Mouse (Mus musculus): Measurements from ENCODE around the gene Dcaf8. TPM values are rescaled to one million over a fixed set of nuclear protein-coding genes. Genes with fewer than 3 reads are reported as not detected.
A peak's percentile ranks its signal among the peaks of the same experiment; 100 is the strongest.
"Not testable (repeated sequence)": the region's sequence is repeated elsewhere in the genome, so short reads cannot be mapped to it uniquely, and the experiment has no call there.

Dcaf8 gene
- polyA plus RNA-seq, 1 experiment from 2014 or later = 124 TPM

- Histone ChIP-seq H3K9me3 (replicated peaks) (no peaks in the 10 kb centered on the region), H3K27ac (replicated peaks) (peak overlapping the region; percentile 88), H3K4me1 (peaks cover 82% of the 10 kb centered on the region), H3K4me3 (peak overlapping the region; percentile 41), H3K36me3 (no peaks in the 10 kb centered on the region), H3K27me3 (ENCODE audit: low read depth, poor library complexity, severe bottlenecking) (no peaks in the 10 kb centered on the region; the same call in none of the 2 replicates)
- 0% methylated on average over 5 of the region's 5 CpGs for WGBS
- peak; percentile 94 for DNase-seq (ENCODE audit: low spot score)
Measured at GRCm38 (mm10) chr1:172217148-172217547, 69.3 kb downstream of the Dcaf8 start.

- peak overlapping the region; percentile 73 for H3K27ac ChIP-seq (replicated peaks)
- H3K9me3 ChIP-seq (replicated peaks) = no peaks in the 10 kb centered on the region
- H3K27me3 ChIP-seq (ENCODE audit: low read depth, poor library complexity, severe bottlenecking) = no peaks in the 10 kb centered on the region; the same call in none of the 2 replicates
- H3K36me3 ChIP-seq = no peaks in the 10 kb centered on the region
- peaks cover 75% of the 10 kb centered on the region for H3K4me1 ChIP-seq
- no peak overlapping the region for H3K4me3 ChIP-seq
- 57% methylated on average over 15 of the region's 15 CpGs for WGBS
- no peak for DNase-seq (ENCODE audit: low spot score)
Measured at GRCm38 (mm10) chr1:172218164-172218910, 70.5 kb downstream of the Dcaf8 start.

- Histone ChIP-seq H3K4me3 (no peak within 1 kb of the TSS), H3K9me3 (replicated peaks) (no peaks in the 10 kb centered on the region), H3K27ac (replicated peaks) (peak within 1 kb of the TSS; percentile 73), H3K4me1 (peaks cover 61% of the 10 kb centered on the region), H3K36me3 (no peaks in the 10 kb centered on the region), H3K27me3 (ENCODE audit: low read depth, poor library complexity, severe bottlenecking) (no peaks in the 10 kb centered on the region; the same call in none of the 2 replicates)
- DNase-seq (ENCODE audit: low spot score) = no peak
- 83% methylated on average over 19 of the region's 19 CpGs for WGBS
Measured at GRCm38 (mm10) chr1:172219451-172220406, 71.8 kb downstream of the Dcaf8 start, which contains the start of gene Casq1. Gene Casq1, minus strand, starts transcription at chr1:172219868.

GRCm38 (mm10) chr1:172220414-172220813, 72.5 kb downstream of the Dcaf8 start:
- H3K4me3 ChIP-seq = no peak overlapping the region
- no peak overlapping the region for H3K27ac ChIP-seq (replicated peaks)
- no peaks in the 10 kb centered on the region for H3K36me3 ChIP-seq
- DNase-seq (ENCODE audit: low spot score) = no peak
- H3K4me1 ChIP-seq = peaks cover 60% of the 10 kb centered on the region
- H3K27me3 ChIP-seq (ENCODE audit: low read depth, poor library complexity, severe bottlenecking) = no peaks in the 10 kb centered on the region; the same call in 1 of the 2 replicates
- WGBS = 68% methylated on average over 10 of the region's 10 CpGs
- H3K9me3 ChIP-seq (replicated peaks) = no peaks in the 10 kb centered on the region

GRCm38 (mm10) chr1:172221297-172222063, 73.6 kb downstream of the Dcaf8 start:
- peaks cover 59% of the 10 kb centered on the region for H3K4me1 ChIP-seq
- H3K4me3 ChIP-seq = no peak overlapping the region
- H3K27ac ChIP-seq (replicated peaks) = peak overlapping the region; percentile 74
- H3K9me3 ChIP-seq (replicated peaks) = no peaks in the 10 kb centered on the region
- DNase-seq (ENCODE audit: low spot score) = peak; percentile 29
- no peaks in the 10 kb centered on the region; the same call in 1 of the 2 replicates for H3K27me3 ChIP-seq (ENCODE audit: low read depth, poor library complexity, severe bottlenecking)
- no peaks in the 10 kb centered on the region for H3K36me3 ChIP-seq
- 45% methylated on average over 11 of the region's 11 CpGs for WGBS

GRCm38 (mm10) chr1:172228209-172228608, 80.3 kb downstream of the Dcaf8 start:
- WGBS = 98% methylated on average over 2 of the region's 2 CpGs
- no peak for DNase-seq (ENCODE audit: low spot score)
- H3K27me3 ChIP-seq (ENCODE audit: low read depth, poor library complexity, severe bottlenecking) = no peaks in the 10 kb centered on the region

GRCm38 (mm10) chr1:172229215-172229614, 81.3 kb downstream of the Dcaf8 start:
- Histone ChIP-seq H3K27ac (replicated peaks) (no peak overlapping the region), H3K4me3 (no peak overlapping the region), H3K4me1 (no peaks in the 10 kb centered on the region), H3K27me3 (ENCODE audit: low read depth, poor library complexity, severe bottlenecking) (no peaks in the 10 kb centered on the region), H3K36me3 (no peaks in the 10 kb centered on the region), H3K9me3 (replicated peaks) (no peaks in the 10 kb centered on the region)
- whole genome bisulfite sequencing = 74% methylated on average over 1 of the region's 1 CpGs
- DNase-seq (ENCODE audit: low spot score) = no peak

More at GRCm38 (mm10) chr1:172228209-172228608, 80.3 kb downstream of the Dcaf8 start:
- no peaks in the 10 kb centered on the region for H3K36me3 ChIP-seq
- no peak overlapping the region for H3K4me3 ChIP-seq
- no peak overlapping the region for H3K27ac ChIP-seq (replicated peaks)
- H3K9me3 ChIP-seq (replicated peaks) = no peaks in the 10 kb centered on the region
- H3K4me1 ChIP-seq = no peaks in the 10 kb centered on the region

- 40% methylated on average over 6 of the region's 6 CpGs for WGBS
- Histone ChIP-seq H3K9me3 (replicated peaks) (no peaks in the 10 kb centered on the region), H3K4me3 (no peak overlapping the region), H3K4me1 (peaks cover 45% of the 10 kb centered on the region), H3K27ac (replicated peaks) (peak overlapping the region; percentile 53), H3K27me3 (ENCODE audit: low read depth, poor library complexity, severe bottlenecking) (peaks cover 30% of the 10 kb centered on the region), H3K36me3 (no peaks in the 10 kb centered on the region)
- no peak for DNase-seq (ENCODE audit: low spot score)
Measured at GRCm38 (mm10) chr1:172240945-172241708, 93.2 kb downstream of the Dcaf8 start.

GRCm38 (mm10) chr1:172242401-172242800, 94.5 kb downstream of the Dcaf8 start:
- no peak for DNase-seq (ENCODE audit: low spot score)
- peaks cover 37% of the 10 kb centered on the region for H3K27me3 ChIP-seq (ENCODE audit: low read depth, poor library complexity, severe bottlenecking)
- H3K27ac ChIP-seq (replicated peaks) = peak overlapping the region; percentile 38; the same call in 1 of the 2 replicates
- peaks cover 46% of the 10 kb centered on the region for H3K4me1 ChIP-seq
- no peaks in the 10 kb centered on the region for H3K9me3 ChIP-seq (replicated peaks)
- H3K36me3 ChIP-seq = no peaks in the 10 kb centered on the region
- WGBS = 35% methylated on average over 2 of the region's 2 CpGs
- no peak overlapping the region for H3K4me3 ChIP-seq

GRCm38 (mm10) chr1:172243547-172244205, 95.8 kb downstream of the Dcaf8 start:
- 28% methylated on average over 16 of the region's 16 CpGs for WGBS

GRCm38 (mm10) chr1:172244645-172245044, 96.8 kb downstream of the Dcaf8 start:
- H3K36me3 ChIP-seq; DNase-seq (ENCODE audit: low spot score); H3K9me3 ChIP-seq (replicated peaks); H3K27ac ChIP-seq (replicated peaks); H3K4me3 ChIP-seq: not testable (repeated sequence)
- WGBS = 37% methylated on average over 23 of the region's 23 CpGs
- Histone ChIP-seq H3K4me1 (peaks cover 50% of the 10 kb centered on the region), H3K27me3 (ENCODE audit: low read depth, poor library complexity, severe bottlenecking) (peaks cover 37% of the 10 kb centered on the region)

More at GRCm38 (mm10) chr1:172243547-172244205, 95.8 kb downstream of the Dcaf8 start:
- Histone ChIP-seq H3K27ac (replicated peaks) (no peak overlapping the region), H3K36me3 (no peaks in the 10 kb centered on the region), H3K9me3 (replicated peaks) (no peaks in the 10 kb centered on the region), H3K4me1 (peaks cover 50% of the 10 kb centered on the region), H3K4me3 (no peak overlapping the region; the same call in 1 of the 2 replicates), H3K27me3 (ENCODE audit: low read depth, poor library complexity, severe bottlenecking) (peaks cover 37% of the 10 kb centered on the region)
- DNase-seq (ENCODE audit: low spot score) = peak; percentile 31
